Mouse (Mus musculus) Muller cell, postnatal 12 days (primary cell): ENCODE results near the gene Slc29a1.

Experiments
- DNase-seq: peaks from one replicate; pipeline ENCODE4 v3.0.0-alpha.2; 2015; ENCODE audit errors: inconsistent ontology term

Slc29a1 gene

GRCm38 (mm10) chr17:45572103-45573086 lies 27.0 kb downstream of the Slc29a1 start:
- DNase-seq: peak; percentile 95

- no peak for DNase-seq
These were observed 29.4 kb downstream of the Slc29a1 start for GRCm38 (mm10) chr17:45569999-45570398.

DNA sequence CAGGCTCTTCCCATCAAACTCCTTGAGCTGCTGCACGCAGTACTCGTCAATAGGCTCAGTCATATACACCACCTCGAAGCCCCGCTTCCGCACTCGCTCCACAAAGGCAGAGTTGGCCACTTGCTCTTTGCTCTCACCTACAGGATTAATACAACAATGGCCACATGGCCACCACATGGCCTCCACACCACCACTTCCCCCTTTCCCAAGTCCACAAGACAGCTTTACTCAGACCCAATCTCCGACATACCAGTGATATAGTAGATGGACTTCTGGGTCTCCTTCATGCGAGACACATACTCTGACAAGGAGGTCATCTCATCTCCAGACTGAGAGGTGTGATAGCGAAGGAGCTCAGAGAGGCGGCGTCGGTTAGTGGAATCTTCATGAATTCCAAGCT lies 30.4 kb downstream of the Slc29a1 start:
- no peak for DNase-seq

- DNase-seq: no peak
These were observed 32.2 kb downstream of the Slc29a1 start for GRCm38 (mm10) chr17:45567162-45567601.

GRCm38 (mm10) chr17:45566360-45567161 lies 32.8 kb downstream of the Slc29a1 start:
- no peak for DNase-seq

DNA sequence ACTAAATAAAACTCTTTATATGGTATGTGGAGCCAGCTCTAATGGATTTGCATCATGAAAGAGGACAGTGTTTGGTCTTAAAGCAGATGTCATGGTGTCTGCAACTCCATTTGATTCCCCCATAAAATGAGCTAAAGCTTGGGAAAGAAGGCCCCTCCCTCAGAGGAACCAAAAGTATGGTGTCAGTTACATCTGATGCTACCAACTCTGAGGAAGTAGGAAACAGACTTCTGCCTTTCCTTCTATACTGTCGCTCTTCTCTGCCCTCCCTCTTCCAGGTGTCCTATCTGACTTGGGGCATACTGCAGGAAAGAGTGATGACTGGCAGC lies 33.4 kb downstream of the Slc29a1 start:
- DNase-seq: no peak

DNA sequence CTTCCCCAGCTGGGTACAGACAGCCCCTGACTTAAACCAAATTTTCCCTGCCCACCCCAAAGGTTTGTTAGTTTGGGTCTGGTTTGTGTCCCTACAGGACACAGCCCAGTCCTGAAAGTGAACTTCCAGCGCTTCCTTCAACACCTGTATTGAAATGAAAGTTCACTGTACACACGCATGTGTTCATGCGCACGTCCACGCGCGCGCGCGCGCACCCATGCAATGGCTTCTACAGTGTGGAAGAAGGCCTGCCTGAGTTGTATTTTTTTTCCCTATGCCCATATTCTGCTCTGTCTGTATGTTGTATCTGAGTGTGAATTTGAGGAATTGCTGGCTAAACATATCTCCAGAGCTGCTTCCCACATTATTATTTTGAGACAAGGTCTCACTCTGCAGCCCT lies 34.3 kb downstream of the Slc29a1 start:
- DNase-seq: no peak

GRCm38 (mm10) chr17:45564531-45565084 lies 34.8 kb downstream of the Slc29a1 start:
- DNase-seq: no peak

GRCm38 (mm10) chr17:45563655-45564530 lies 35.5 kb downstream of the Slc29a1 start, which contains the start of gene Slc35b2:
Gene Slc35b2, plus strand, starts transcription at chr17:45563874.
- DNase-seq: peak; percentile 98

DNA sequence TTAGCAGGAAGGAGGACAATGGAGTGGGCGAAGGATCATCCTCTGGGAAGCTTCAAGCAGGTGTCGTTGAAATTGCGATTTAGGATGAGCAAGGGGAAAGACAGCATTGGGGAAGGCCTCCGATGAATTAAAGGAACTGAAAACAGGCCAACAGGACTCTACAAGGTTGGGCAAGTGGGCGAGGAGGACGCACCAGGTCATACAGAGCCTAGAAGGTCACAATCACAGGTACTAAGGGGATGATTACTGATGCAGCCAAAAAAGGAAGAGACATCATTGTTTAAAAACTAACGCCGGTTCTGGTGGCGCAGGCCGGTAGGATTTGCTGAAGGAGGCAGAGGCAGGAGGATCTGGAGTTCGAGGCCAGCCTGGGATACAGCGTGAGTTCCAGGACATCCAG lies 36.2 kb downstream of the Slc29a1 start:
- no peak for DNase-seq

GRCm38 (mm10) chr17:45559732-45560525 lies 39.5 kb downstream of the Slc29a1 start:
- DNase-seq: no peak

DNA sequence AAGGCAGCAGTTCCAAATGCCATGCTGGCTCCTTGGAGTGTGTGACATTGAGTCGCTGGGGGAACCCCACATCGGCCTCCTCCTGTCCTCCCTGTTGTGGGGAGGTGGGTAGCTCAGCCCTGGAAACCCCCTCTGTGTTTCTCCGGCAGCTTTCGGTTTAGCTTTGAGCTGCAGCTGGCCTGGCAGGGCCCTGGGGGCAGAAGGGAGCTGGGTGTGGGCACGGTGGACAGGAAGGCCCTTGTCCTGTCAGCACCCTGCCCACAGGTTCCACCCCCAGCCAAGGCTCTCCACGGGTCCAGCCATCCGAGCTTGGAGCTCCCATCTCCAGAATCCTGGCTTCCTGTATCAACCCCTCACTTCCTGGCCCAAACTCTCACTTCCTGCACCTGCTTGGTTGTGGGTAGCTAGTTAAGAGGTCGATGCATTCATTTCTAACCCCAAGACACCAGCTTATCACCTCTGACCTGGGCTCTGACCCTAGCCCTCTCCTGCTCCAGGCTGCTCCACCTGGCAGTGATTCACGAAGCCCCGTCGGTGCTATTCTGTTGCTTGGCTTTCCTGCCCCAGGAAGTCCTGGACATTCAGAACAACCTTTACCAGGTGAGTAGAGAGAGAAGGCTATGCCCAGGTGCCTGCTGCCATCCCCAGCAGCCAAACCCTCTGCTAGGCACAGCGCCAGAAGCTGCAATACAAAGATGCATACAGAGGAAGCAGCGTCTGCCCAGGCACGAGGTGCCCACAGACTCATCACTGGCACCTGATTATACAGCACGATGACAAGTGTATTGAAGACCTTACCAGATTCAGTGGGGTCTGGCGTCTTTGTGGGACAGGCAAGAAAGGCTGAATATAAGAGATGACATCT lies 41.2 kb downstream of the Slc29a1 start:
- DNase-seq: no peak

DNA sequence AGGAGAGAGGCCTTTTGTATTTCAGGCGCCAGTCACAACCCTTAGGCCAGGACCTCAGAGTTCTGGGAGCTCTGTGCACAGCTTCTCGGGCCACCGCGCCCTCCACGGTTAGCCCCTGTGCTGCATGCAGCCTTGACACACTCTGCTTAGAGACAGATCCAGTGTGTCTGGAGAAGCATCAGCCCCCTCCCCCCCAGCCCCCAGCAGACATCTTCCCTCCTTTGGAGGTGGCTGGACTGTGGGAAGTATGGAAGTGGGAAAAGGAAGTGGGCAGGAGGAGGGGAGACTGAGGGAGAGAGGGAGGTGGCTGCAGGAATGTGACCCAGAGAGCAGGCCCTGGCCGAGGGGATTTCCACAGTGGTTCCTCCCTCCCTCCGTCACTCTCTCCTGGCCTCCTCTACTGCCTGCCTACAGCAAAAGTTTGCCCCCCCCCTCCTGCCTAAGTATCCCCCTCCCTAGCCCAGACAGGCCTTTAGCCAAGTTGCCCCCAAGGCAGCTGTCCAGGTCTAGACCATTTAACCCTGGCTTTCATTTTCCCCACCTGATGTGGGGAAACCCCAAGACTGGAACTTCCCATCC lies 42.1 kb downstream of the Slc29a1 start:
- no peak for DNase-seq

- DNase-seq: no peak
These were observed 42.7 kb downstream of the Slc29a1 start for GRCm38 (mm10) chr17:45556514-45557245.

DNA sequence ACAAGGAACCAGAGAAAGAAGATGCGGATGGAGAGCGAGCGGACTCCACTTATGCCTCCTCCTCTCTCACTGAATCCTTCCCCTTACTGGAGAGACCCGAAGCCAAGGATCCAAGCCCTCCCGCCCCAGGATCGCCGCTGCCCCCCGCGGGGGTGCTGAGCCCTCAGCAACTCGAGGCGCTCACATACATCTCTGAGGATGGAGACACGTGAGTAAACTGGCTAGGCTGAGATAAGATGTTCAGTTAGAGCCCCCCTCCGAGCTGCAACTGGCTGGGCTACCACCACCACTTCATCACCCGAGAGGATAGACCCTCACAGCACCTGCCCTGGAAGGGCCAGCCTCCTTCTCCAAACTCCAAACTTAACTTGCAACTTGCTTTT lies 43.3 kb downstream of the Slc29a1 start:
- DNase-seq: no peak

DNA sequence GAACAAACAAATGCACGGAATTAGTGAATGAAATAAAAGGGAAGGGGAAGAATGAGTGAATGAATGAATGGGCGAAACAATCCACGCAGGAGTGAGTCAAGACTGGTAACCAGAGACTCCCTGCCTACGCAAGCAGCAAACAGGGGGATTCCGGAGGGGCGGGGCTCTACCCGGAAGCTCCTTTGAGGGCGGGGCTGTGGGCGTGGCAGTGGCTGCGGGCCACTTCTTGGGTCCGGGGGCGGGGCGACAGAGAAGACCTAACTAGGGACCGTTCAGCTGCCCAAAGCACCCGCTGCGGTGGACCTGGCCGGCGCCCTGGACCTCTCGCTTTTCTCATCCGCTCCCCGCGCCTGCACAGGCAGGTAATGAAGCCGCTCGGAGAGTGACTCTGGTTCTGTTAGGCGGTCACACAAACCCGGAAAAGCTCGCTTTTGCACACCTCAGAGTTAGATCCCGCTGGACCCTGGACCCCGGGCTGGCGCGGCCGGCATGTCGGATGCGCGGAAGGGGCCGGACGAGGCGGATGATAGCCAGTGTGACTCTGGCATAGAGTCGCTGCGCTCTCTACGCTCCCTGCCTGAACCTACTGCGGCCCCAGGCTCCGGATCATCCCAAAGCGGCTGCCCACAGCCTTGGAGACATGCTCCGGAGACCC lies 43.8 kb downstream of the Slc29a1 start, which contains the start of gene Nfkbie:
Nfkbie (plus strand) TSS at position 252 of the 655 bp plus-strand sequence.
- peak; percentile 99 for DNase-seq

- no peak for DNase-seq
These were observed 45.0 kb downstream of the Slc29a1 start for GRCm38 (mm10) chr17:45554420-45554819.

DNA sequence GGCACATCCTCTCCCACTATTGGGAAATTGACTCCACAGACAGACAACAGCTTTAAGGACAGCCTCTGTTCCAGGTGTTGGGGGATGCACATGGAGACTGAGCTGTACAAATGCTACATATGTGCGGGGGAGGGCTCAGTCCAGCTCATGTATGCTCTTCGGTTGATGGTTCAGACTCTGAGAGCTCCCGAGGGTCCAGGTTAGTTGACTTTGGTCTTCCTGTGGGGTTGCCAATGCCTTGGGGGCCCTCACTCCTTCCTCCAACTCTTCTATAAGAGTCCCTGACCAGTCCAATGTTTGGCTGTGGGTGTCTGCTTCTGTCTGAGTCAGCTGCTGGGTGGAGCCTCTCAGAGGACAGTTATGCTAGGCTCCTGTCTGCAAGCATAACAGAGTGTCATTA lies 46.3 kb downstream of the Slc29a1 start:
- no peak for DNase-seq
